Mouse (Mus musculus): Measurements from ENCODE around the gene Iars. TPM values are rescaled to one million over a fixed set of nuclear protein-coding genes. Genes with fewer than 3 reads are reported as not detected.

The Iars gene
- polyA plus RNA-seq (2012; rRNA removed), result 49.7 and 52.2 TPM in 2 replicates

DNA sequence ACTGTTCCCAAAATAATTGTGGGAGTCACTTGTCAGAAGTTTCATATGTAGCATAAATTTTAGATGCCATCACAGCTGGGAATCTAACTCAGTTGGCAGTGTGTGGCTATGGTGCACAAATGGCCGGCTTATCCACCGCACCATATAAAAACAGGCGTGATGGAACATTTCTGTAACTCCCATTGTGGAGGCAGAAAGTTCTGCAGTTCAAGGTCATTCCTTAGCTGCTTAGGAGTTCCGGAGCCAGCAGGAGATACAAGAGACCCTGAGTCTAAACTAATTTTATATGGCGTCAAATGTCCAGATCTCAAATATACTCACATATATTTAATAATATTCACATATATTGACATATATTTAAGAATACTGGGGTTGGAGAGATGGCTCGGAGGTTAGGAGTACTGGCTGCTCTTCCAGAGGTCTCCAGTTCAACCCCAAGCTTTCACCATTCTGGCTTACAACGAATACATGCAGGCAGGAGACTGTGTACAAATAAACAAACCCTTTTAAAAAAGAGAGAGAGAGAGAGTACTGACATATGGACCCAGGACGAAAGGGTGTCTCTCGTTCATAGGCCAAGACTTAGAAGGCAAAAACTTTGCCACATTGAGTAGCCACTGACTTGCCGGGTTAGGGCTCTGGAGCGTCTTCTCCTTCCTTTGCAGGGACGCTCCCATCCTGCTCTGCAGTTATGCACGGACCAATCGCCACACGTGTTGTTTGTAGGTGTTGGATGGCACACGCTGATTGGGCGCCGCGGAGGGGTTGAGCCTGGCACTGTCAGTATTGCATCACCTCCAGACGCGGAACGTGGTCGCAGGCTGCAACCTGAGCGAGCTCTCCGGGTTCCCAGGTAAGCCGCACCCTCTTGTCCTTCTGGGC, at the start of gene Iars:
Iars (plus strand) TSS at position 750 of the 882 bp plus-strand sequence.

GRCm38 (mm10) chr13:49652481-49653179, 29.3 kb upstream of the Iars start, which contains the start of the genes Cenpp and Nol8:
Gene Cenpp (minus strand): TSS chr13:49652785.
Gene Nol8 (plus strand): TSS chr13:49653078.

Other genes with a start within 250 kb of the Iars start
- 0.30 and 0.33 TPM in 2 replicates for gene Tes3-ps, start 188.8 kb upstream of the Iars start, polyA plus RNA-seq (2012; rRNA removed)
- 2.3 and 2.6 TPM in 2 replicates for gene Ecm2, start 177.3 kb upstream of the Iars start, polyA plus RNA-seq (2012; rRNA removed)
- 6.5 and 24.1 TPM in 2 replicates for gene Aspn, start 137.7 kb upstream of the Iars start, polyA plus RNA-seq (2012; rRNA removed)
- gene Omd, start 99.6 kb upstream of the Iars start, polyA plus RNA-seq (2012; rRNA removed), result 0.52 and 2.5 TPM in 2 replicates
- gene Ogn, start 74.1 kb upstream of the Iars start, polyA plus RNA-seq (2012; rRNA removed), result 13.4 and 36.2 TPM in 2 replicates
- 5.9 and 7.0 TPM in 2 replicates for gene Cenpp, start 29.3 kb upstream of the Iars start, polyA plus RNA-seq (2012; rRNA removed)
- gene Nol8, start 29.0 kb upstream of the Iars start, polyA plus RNA-seq (2012; rRNA removed), result 12.5 and 15.1 TPM in 2 replicates
- not detected in 2 replicates for gene Gm30302, start 116.9 kb downstream of the Iars start, polyA plus RNA-seq (2012; rRNA removed)